Mouse (Mus musculus) CH12.LX (cell line): ENCODE measurements around the gene Nps.

Source experiments
- CHD1 ChIP-seq: IDR thresholded peaks from 2 replicates; pipeline ENCODE4 v1.6.1; 2012; ENCODE audit warnings: low read depth, low read length, improper control_type of control experiment, inconsistent platforms
- CTCF ChIP-seq, 2 experiments: IDR thresholded peaks in 1 of 2; conservative IDR thresholded peaks in 1 of 2; 2 replicates each; pipeline ENCODE4 v1.5.1; 2011 to 2012; ENCODE audit warnings: low read depth in 2 of 2, low read length in 2 of 2, improper control_type of control experiment in 1 of 2, inconsistent platforms in 1 of 2, mild to moderate bottlenecking in 1 of 2, moderate library complexity in 1 of 2
- MAZ ChIP-seq: IDR thresholded peaks from 2 replicates; pipeline ENCODE4 v1.6.1; 2012; ENCODE audit warnings: low read depth, mild to moderate bottlenecking, inconsistent platforms, low read length, improper control_type of control experiment, moderate library complexity
- POLR2A ChIP-seq: IDR thresholded peaks from 2 replicates; pipeline ENCODE4 v1.6.1; 2011; ENCODE audit warnings: low read depth, mild to moderate bottlenecking, improper control_type of control experiment, low read length
- SIN3A ChIP-seq: IDR thresholded peaks from 2 replicates; pipeline ENCODE4 v1.6.1; 2012; ENCODE audit warnings: low read length, improper control_type of control experiment, inconsistent platforms
- TCF12 ChIP-seq: IDR thresholded peaks from 2 replicates; pipeline ENCODE4 v1.6.1; 2014; ENCODE audit warnings: low read depth, mild to moderate bottlenecking, inconsistent platforms, low read length, improper control_type of control experiment
- USF2 ChIP-seq: conservative IDR thresholded peaks from 2 replicates; pipeline ENCODE4 v1.6.1; 2011; ENCODE audit warnings: low read depth, low read length, improper control_type of control experiment
- ZC3H11A ChIP-seq: IDR thresholded peaks from 2 replicates; pipeline ENCODE4 v1.6.1; 2012; ENCODE audit warnings: low read depth, mild to moderate bottlenecking, inconsistent platforms, low read length, improper control_type of control experiment
- ZKSCAN1 ChIP-seq: IDR thresholded peaks from 2 replicates; pipeline ENCODE4 v1.6.1; 2012; ENCODE audit warnings: low read depth, inconsistent platforms, low read length, improper control_type of control experiment, borderline replicate concordance

DNA sequence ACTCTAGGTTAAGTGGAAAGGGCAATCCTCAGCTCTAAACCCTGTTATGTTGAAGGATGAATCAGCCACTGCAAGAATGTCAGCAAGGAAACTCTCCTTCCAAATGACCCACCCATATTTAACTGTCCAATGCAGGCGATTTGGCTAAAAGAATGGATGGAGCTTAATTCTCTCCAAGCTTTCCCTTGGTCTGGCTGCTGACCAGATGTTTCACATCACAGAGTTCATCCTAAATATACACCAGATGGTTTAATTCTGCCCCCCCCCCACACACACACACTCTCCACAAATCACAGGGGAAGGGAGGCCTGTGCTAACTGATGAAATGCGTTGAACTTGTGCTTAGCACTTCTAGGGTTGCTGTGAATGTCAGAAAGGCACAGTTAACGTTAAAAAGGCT lies 21.4 kb upstream of the Nps start:
- TF ChIP-seq POLR2A: no peak
- TF ChIP-seq MAZ: no peak
- TF ChIP-seq CTCF (conservative IDR thresholded peaks at IDR 0.05 in 1 of 2, IDR thresholded peaks at IDR 0.05 in 1 of 2; ENCODE audit: low read depth in 2 of 2, low read length in 2 of 2): no peak
- TF ChIP-seq ZC3H11A: no peak
- TF ChIP-seq SIN3A: no peak
- TF ChIP-seq ZKSCAN1: no peak
- no peak for TF ChIP-seq TCF12
- TF ChIP-seq USF2: no peak
- TF ChIP-seq CHD1: no peak
